Mouse (Mus musculus): ENCODE measurements around the gene Prss46. TPM values are rescaled to one million over a fixed set of nuclear protein-coding genes. Genes with fewer than 3 reads are reported as not detected.
"Not testable (repeated sequence)": the region's sequence is repeated elsewhere in the genome, so short reads cannot be mapped to it uniquely, and the experiment has no call there.

Prss46 gene
- not detected in 2 replicates for total RNA-seq (2015; ENCODE audit: low replicate concordance)
- not detected in 2 replicates for total RNA-seq (2017; ENCODE audit: low replicate concordance)

- ATAC-seq (replicated peaks; ENCODE audit: low FRiP score, poor library complexity, severe bottlenecking) = no peak
These were observed at the start of gene Prss46 for GRCm38 (mm10) chr9:110844206-110844605. Prss46 (plus strand) TSS chr9:110844506.

GRCm38 (mm10) chr9:110797013-110797412, 47.3 kb upstream of the Prss46 start:
- ATAC-seq (replicated peaks; ENCODE audit: low FRiP score, poor library complexity, severe bottlenecking) = no peak

- ATAC-seq (replicated peaks; ENCODE audit: low FRiP score, poor library complexity, severe bottlenecking) = no peak
These were observed 46.4 kb upstream of the Prss46 start, which contains the start of gene Prss42 for GRCm38 (mm10) chr9:110797866-110798265. Prss42 (plus strand) TSS chr9:110798166.

GRCm38 (mm10) chr9:110800834-110801479, 43.3 kb upstream of the Prss46 start:
- no peak for ATAC-seq (replicated peaks; ENCODE audit: low FRiP score, poor library complexity, severe bottlenecking)

- no peak for ATAC-seq (replicated peaks; ENCODE audit: low FRiP score, poor library complexity, severe bottlenecking)
These were observed 41.0 kb upstream of the Prss46 start for GRCm38 (mm10) chr9:110803294-110803693.

GRCm38 (mm10) chr9:110810051-110810450, 34.3 kb upstream of the Prss46 start:
- ATAC-seq (replicated peaks; ENCODE audit: low FRiP score, poor library complexity, severe bottlenecking) = no peak

GRCm38 (mm10) chr9:110813789-110814188, 30.5 kb upstream of the Prss46 start, which contains the start of gene Prss44:
Prss44 (plus strand) TSS chr9:110813994.
- no peak for ATAC-seq (replicated peaks; ENCODE audit: low FRiP score, poor library complexity, severe bottlenecking)

GRCm38 (mm10) chr9:110820546-110820945, 23.8 kb upstream of the Prss46 start:
- not testable (repeated sequence) for ATAC-seq (replicated peaks; ENCODE audit: low FRiP score, poor library complexity, severe bottlenecking)

GRCm38 (mm10) chr9:110821436-110821835, 22.9 kb upstream of the Prss46 start:
- no peak for ATAC-seq (replicated peaks; ENCODE audit: low FRiP score, poor library complexity, severe bottlenecking)

GRCm38 (mm10) chr9:110825426-110825825, 18.9 kb upstream of the Prss46 start:
- no peak for ATAC-seq (replicated peaks; ENCODE audit: low FRiP score, poor library complexity, severe bottlenecking)

GRCm38 (mm10) chr9:110825832-110826231, 18.5 kb upstream of the Prss46 start:
- no peak for ATAC-seq (replicated peaks; ENCODE audit: low FRiP score, poor library complexity, severe bottlenecking)

GRCm38 (mm10) chr9:110826390-110826789, 17.9 kb upstream of the Prss46 start, which contains the start of gene Prss43:
Prss43 (plus strand) TSS chr9:110826690.
- no peak for ATAC-seq (replicated peaks; ENCODE audit: low FRiP score, poor library complexity, severe bottlenecking)

GRCm38 (mm10) chr9:110833021-110833420, 11.3 kb upstream of the Prss46 start:
- ATAC-seq (replicated peaks; ENCODE audit: low FRiP score, poor library complexity, severe bottlenecking) = no peak

GRCm38 (mm10) chr9:110834411-110834810, 9.9 kb upstream of the Prss46 start, which contains the start of gene Prss45:
Prss45 (plus strand) TSS chr9:110834588.
- ATAC-seq (replicated peaks; ENCODE audit: low FRiP score, poor library complexity, severe bottlenecking) = no peak

- ATAC-seq (replicated peaks; ENCODE audit: low FRiP score, poor library complexity, severe bottlenecking) = no peak
These were observed 9.3 kb upstream of the Prss46 start for GRCm38 (mm10) chr9:110834961-110835360.

- ATAC-seq (replicated peaks; ENCODE audit: low FRiP score, poor library complexity, severe bottlenecking) = no peak
These were observed 8.2 kb upstream of the Prss46 start for GRCm38 (mm10) chr9:110836112-110836511.

- ATAC-seq (replicated peaks; ENCODE audit: low FRiP score, poor library complexity, severe bottlenecking) = no peak
These were observed 3.4 kb upstream of the Prss46 start for GRCm38 (mm10) chr9:110840905-110841304.

- no peak for ATAC-seq (replicated peaks; ENCODE audit: low FRiP score, poor library complexity, severe bottlenecking)
These were observed 2.9 kb upstream of the Prss46 start for GRCm38 (mm10) chr9:110841438-110841837.

- ATAC-seq (replicated peaks; ENCODE audit: low FRiP score, poor library complexity, severe bottlenecking) = no peak
These were observed 4.9 kb downstream of the Prss46 start for GRCm38 (mm10) chr9:110849162-110849561.

GRCm38 (mm10) chr9:110855903-110856302, 11.6 kb downstream of the Prss46 start:
- no peak for ATAC-seq (replicated peaks; ENCODE audit: low FRiP score, poor library complexity, severe bottlenecking)

GRCm38 (mm10) chr9:110856920-110857319, 12.6 kb downstream of the Prss46 start:
- ATAC-seq (replicated peaks; ENCODE audit: low FRiP score, poor library complexity, severe bottlenecking) = no peak
